Mouse (Mus musculus) thymus, postnatal 14 days (tissue): Measurements from ENCODE around the gene Fbxl16.
A peak's percentile ranks its signal among the peaks of the same experiment; 100 is the strongest.

Source experiments
- DNase-seq: peaks from one replicate; pipeline ENCODE4 v3.0.0; 2021

Fbxl16 gene

GRCm38 (mm10) chr17:25843636-25844395, 34.9 kb downstream of the Fbxl16 start:
- DNase-seq: no peak

GRCm38 (mm10) chr17:25844396-25844901, 35.6 kb downstream of the Fbxl16 start, which contains the start of gene Rhot2:
Gene Rhot2 (minus strand): TSS chr17:25844851.
- DNase-seq: peak; percentile 98

- DNase-seq: no peak
These were observed 51.3 kb downstream of the Fbxl16 start for GRCm38 (mm10) chr17:25860229-25860628.

GRCm38 (mm10) chr17:25860832-25861703, 52.2 kb downstream of the Fbxl16 start, which contains the start of gene Wdr90:
Gene Wdr90 (minus strand): TSS chr17:25861501.
- DNase-seq: peak; percentile 91

GRCm38 (mm10) chr17:25861704-25862612, 53.1 kb downstream of the Fbxl16 start:
- no peak for DNase-seq

- DNase-seq: no peak
These were observed 54.8 kb downstream of the Fbxl16 start for GRCm38 (mm10) chr17:25863681-25864080.

- no peak for DNase-seq
These were observed 55.4 kb downstream of the Fbxl16 start for GRCm38 (mm10) chr17:25864311-25864710.

- no peak for DNase-seq
These were observed 56.4 kb downstream of the Fbxl16 start for GRCm38 (mm10) chr17:25865288-25865687.

- no peak for DNase-seq
These were observed 57.3 kb downstream of the Fbxl16 start for GRCm38 (mm10) chr17:25866172-25866571.

GRCm38 (mm10) chr17:25867509-25867835, 58.6 kb downstream of the Fbxl16 start:
- peak; percentile 57 for DNase-seq

- no peak for DNase-seq
These were observed 59.1 kb downstream of the Fbxl16 start for GRCm38 (mm10) chr17:25867836-25868600.

GRCm38 (mm10) chr17:25868601-25869191, 59.8 kb downstream of the Fbxl16 start, which contains the start of gene Mcrip2:
Gene Mcrip2 (minus strand): TSS chr17:25868764.
- DNase-seq: peak; percentile 79

- no peak for DNase-seq
These were observed 60.6 kb downstream of the Fbxl16 start for GRCm38 (mm10) chr17:25869498-25869897.

GRCm38 (mm10) chr17:25869954-25870353, 61.1 kb downstream of the Fbxl16 start:
- DNase-seq: no peak
